Mouse (Mus musculus): ENCODE measurements around the gene Plekha1.

Plekha1 gene

GRCm38 (mm10) chr7:130865613-130866591, at the start of gene Plekha1:
Plekha1 (plus strand) TSS chr7:130865756.
- peak; percentile 98 to 99 for DNase-seq

- DNase-seq: no peak
Measured at GRCm38 (mm10) chr7:130816243-130816642, 49.3 kb upstream of the Plekha1 start.

GRCm38 (mm10) chr7:130818813-130819212, 46.7 kb upstream of the Plekha1 start:
- no peak for DNase-seq

GRCm38 (mm10) chr7:130819624-130820023, 45.9 kb upstream of the Plekha1 start:
- no peak for DNase-seq

GRCm38 (mm10) chr7:130823992-130824391, 41.6 kb upstream of the Plekha1 start:
- no peak for DNase-seq

GRCm38 (mm10) chr7:130826343-130826742, 39.2 kb upstream of the Plekha1 start:
- no peak for DNase-seq

- DNase-seq: peak; percentile 64 to 71
Measured at GRCm38 (mm10) chr7:130827431-130827830, 38.1 kb upstream of the Plekha1 start.

GRCm38 (mm10) chr7:130827844-130828403, 37.6 kb upstream of the Plekha1 start:
- no peak for DNase-seq

- no peak for DNase-seq
Measured at GRCm38 (mm10) chr7:130828475-130828874, 37.1 kb upstream of the Plekha1 start.

GRCm38 (mm10) chr7:130831586-130831985, 34.0 kb upstream of the Plekha1 start:
- DNase-seq: no peak

- DNase-seq: peak; percentile 56 to 77
Measured at GRCm38 (mm10) chr7:130834299-130834698, 31.3 kb upstream of the Plekha1 start.

GRCm38 (mm10) chr7:130834958-130835861, 30.3 kb upstream of the Plekha1 start:
- DNase-seq: peak; percentile 39 to 47

- DNase-seq: no peak
Measured at GRCm38 (mm10) chr7:130836066-130836465, 29.5 kb upstream of the Plekha1 start.

- peak; percentile 78 to 82 for DNase-seq
Measured at GRCm38 (mm10) chr7:130837941-130838657, 27.5 kb upstream of the Plekha1 start.

- DNase-seq: no peak
Measured at GRCm38 (mm10) chr7:130838658-130839025, 26.9 kb upstream of the Plekha1 start.

- DNase-seq: no peak
Measured at GRCm38 (mm10) chr7:130839380-130840100, 26.0 kb upstream of the Plekha1 start.

- no peak for DNase-seq
Measured at GRCm38 (mm10) chr7:130847164-130847718, 18.3 kb upstream of the Plekha1 start.

- no peak for DNase-seq
Measured at GRCm38 (mm10) chr7:130854684-130855292, 10.8 kb upstream of the Plekha1 start.

GRCm38 (mm10) chr7:130855681-130856080, 9.9 kb upstream of the Plekha1 start:
- peak; percentile 61 to 72 for DNase-seq

GRCm38 (mm10) chr7:130857973-130858372, 7.6 kb upstream of the Plekha1 start:
- DNase-seq: no peak

GRCm38 (mm10) chr7:130859926-130860325, 5.6 kb upstream of the Plekha1 start:
- DNase-seq: no peak
